Mouse (Mus musculus): ENCODE results near the gene Wdr74. TPM values are rescaled to one million over a fixed set of nuclear protein-coding genes. Genes with fewer than 3 reads are reported as not detected.

Wdr74 gene
- polyA plus RNA-seq (2012; fragmentation: generic; extraction: Trizol): 100 to 1,000 TPM in 1 of 2 experiments, 10 to 100 TPM in 1; 60.8 to 195 TPM

DNA sequence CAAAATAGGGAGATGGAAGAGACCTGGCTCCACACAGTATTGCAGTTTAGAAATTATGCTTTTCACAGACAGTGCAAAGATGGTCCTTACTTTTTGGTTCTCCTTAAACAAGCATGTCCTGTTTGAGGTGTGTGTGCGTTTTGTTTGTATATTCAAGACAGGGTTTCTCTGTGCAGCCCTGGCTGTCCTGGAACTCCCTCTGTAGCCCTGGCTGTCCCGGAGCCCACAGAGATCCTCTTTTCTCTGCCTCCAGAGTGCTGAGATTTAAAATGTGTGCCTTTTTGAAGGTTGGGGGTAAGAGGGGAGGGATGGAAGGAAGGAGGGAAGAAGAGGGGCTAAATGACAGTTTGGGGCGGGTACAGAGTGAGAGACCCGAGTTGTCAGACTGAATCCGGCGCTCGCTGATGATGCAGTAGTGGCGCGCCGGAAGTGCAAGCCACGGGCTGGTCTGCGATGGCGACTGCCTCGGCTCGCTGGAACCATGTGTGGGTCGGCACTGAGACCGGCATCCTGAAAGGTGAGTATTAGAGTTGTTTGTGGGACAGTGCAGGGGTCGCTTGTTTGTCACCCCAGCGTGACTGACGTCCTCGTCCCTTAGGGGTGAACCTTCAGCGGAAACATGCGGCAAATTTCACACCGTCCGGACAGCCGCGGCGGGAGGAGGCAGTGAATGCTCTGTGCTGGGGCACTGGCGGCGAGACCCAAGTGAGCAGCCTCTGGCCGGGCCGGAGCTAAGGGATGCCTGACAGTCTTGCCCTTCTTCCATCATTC lies at the start of gene Wdr74:
Gene Wdr74 (plus strand): TSS at position 439 of the 771 bp plus-strand sequence.

DNA sequence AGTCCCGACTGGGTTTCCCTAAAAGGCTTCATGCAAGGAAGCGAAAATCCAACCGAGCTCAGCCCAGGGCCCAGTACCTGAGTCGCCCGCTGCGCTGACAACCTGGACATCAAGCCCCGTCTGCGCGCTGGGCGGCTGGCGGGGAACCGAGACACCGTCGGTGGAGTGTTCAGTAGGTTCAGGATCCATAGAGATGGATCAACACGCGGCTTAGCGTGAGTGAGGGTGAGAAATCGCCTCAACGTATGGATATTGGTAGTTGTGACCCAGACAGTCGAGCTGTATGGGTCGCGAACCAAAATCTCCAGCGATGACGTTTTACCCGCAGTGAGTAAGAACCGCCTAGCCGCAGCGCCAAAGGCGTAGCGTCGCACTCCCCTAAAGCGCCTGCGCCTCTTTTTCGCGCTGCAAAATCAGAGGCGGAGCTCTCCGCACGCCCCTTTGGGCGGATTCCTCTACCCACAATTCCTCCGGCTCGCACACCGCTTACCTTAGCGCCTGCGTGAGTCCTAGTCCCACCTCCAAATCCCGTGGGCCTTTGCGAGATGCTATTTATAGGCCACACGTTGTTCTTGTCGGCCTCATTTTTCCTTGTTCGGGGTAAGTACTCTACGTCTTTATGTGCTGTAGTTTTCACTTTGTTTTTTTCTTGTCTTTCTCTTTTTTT lies 12.6 kb upstream of the Wdr74 start, which contains the start of gene Slc3a2:
Gene Slc3a2 (minus strand): TSS at position 463 of the 667 bp plus-strand sequence.

DNA sequence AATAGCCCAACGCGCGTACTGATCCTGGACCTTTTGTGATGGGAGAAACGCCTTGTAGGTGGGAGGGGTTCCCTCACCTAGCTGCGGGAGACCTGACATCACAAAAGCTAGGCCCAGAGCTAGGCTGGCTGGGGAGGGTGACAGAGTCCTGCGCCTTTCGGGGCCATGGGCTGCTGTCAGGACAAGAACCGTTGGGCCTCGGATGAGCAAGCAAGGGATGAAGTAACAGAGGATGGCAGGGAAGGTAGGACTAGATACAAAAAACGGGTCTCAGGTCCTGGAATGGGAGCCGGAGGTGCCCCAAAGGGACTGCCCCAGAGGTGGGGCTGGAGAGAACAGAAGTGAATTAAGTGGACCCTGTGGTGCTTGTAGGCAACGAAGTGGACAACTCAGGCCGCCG lies 5.0 kb downstream of the Wdr74 start, which contains the start of gene 1700092M07Rik:
Gene 1700092M07Rik (plus strand): TSS at position 116 of the 400 bp plus-strand sequence.

GRCm38 (mm10) chr19:8741243-8741869 lies 5.7 kb downstream of the Wdr74 start, which contains the start of gene Stx5a:
Gene Stx5a (plus strand): TSS chr19:8741413.

DNA sequence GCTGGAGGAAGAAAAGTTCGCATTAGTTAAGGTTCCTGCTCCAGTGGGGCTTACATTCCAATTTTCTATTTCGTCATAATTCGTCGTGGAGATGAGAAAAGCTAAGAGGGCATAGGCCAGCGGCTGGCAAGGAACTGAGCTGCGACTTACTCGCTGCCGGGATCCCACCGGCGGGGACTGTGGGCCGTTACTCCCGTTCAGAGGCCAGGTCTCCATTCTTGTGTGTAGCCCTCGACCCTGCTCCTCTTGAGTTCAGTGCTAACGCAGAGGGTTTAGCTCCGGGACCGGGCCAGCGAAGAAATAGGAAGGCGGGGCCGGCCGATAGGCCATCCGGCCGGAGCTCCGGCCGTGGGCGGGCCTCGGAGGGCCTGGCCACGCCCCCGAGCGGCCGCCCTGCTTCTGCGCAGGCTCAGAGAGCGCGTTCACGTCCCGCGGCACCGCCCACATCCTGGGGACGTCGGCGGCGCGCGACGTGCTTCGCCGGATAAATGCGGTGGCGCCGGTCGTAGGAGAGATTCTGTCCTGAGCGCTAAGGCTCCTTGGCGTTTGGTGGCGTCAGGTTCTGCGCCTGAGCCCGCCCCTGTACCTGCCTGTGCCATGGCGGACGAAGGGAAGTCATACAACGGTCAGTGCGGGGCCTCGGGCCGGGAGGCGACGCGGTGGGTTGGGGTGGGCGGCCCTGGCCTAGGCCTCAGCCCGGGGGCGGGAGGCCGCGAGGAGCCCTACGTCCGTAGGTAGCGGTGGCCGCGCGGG lies 21.2 kb downstream of the Wdr74 start, which contains the start of gene Nxf1:
Gene Nxf1 (plus strand): TSS at position 439 of the 753 bp plus-strand sequence.

DNA sequence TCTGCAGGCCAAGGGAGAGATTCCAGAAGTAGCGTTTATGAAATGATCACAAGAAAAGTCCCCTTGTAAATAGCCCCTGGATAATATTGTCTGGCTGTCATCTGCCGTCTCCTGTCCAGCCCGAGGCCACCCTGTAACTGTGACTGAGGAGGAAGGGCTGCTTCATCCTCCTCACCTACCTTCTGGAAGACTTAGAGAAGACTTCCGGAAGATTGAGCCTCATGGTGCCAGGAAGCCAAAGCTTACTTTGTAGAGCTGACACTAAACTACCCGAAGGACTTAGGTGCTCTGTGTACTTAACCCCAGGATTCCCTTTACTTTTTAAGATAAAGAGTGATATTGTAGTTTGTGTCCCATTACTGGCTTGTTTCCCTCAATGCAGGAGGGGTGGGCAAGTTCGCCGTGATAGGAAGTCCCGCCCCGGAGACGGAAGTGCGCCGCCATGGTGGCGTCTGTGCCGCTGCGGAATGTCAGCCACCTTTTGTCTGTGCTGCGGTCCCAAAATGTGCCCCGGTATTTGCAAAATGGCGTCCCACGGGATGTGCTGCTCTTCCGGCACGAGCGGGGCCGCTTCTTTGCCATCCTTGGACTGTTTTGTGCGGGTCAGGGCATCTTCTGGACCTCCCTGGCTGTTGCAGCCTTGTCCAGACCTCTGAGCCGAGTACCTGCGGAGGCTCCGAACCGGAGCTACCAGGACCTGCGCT lies 35.1 kb downstream of the Wdr74 start, which contains the start of gene Tmem223:
Gene Tmem223 (plus strand): TSS at position 430 of the 704 bp plus-strand sequence.

GRCm38 (mm10) chr19:8774086-8774835 lies 38.6 kb downstream of the Wdr74 start, which contains the start of gene Tmem179b:
Gene Tmem179b (minus strand): TSS chr19:8774467.

DNA sequence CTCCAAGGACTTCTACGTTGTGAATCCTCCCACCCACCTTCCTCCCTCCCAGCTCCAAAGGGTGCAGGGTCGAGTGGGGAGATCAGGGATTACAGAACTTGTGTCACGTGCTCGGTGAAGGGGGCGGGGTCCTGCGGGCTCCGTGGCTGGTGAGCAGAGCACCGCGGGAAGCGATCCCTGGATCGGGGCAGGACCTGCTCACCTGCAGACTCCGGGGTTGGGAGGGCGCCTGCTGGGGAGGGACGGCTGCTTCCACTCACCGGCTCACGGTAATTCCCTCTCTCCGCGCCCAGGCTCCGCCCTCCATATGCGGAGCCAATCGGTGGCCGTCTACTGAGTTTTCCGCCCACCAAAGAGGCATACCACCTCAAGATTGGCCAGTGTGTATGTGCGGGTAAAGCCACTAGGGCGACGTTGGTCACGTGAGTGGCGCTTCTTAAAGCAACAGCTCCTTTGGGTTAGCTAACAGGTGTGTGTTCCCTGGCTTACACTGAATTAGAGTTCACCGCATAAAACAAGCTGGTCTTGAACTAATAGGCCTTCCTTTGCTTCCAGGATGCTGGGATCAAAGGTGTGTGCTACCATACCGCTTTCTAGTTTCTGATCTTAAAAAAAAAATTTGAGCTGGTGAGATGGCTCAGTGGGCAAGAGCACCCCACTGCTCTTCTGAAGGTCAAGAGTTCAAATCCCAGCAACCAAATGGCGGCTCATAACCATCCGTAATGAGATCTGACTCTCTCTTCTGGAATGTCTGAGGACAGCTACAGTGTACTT lies 50.6 kb downstream of the Wdr74 start, which contains the start of gene Taf6l:
Gene Taf6l (minus strand): TSS at position 410 of the 774 bp plus-strand sequence.

Other genes with a start within 250 kb of the Wdr74 start
- gene Slc22a8, start 144.6 kb upstream of the Wdr74 start, polyA plus RNA-seq (2012; fragmentation: generic; extraction: Trizol): not detected
- not detected for gene Slc22a6, start 117.8 kb upstream of the Wdr74 start, polyA plus RNA-seq (2012; fragmentation: generic; extraction: Trizol)
- gene Chrm1, start 72.0 kb upstream of the Wdr74 start, polyA plus RNA-seq (2012; fragmentation: generic; extraction: Trizol): under 1 TPM; 0.01 to 0.09 TPM
- gene Slc3a2, start 12.5 kb upstream of the Wdr74 start, polyA plus RNA-seq (2012; fragmentation: generic; extraction: Trizol): 100 to 1,000 TPM; 109 to 260 TPM
- gene 1700092M07Rik, start 4.9 kb downstream of the Wdr74 start, polyA plus RNA-seq (2012; fragmentation: generic; extraction: Trizol): 1 to 10 TPM; 1.5 to 1.8 TPM
- gene Stx5a, start 5.6 kb downstream of the Wdr74 start, polyA plus RNA-seq (2012; fragmentation: generic; extraction: Trizol): 100 to 1,000 TPM in 1 of 2 experiments, 10 to 100 TPM in 1; 33.2 to 112 TPM
- 100 to 1,000 TPM in 1 of 2 experiments, 10 to 100 TPM in 1; 63.1 to 106 TPM for gene Nxf1, start 21.2 kb downstream of the Wdr74 start, polyA plus RNA-seq (2012; fragmentation: generic; extraction: Trizol)
- gene Tmem223, start 35.2 kb downstream of the Wdr74 start, polyA plus RNA-seq (2012; fragmentation: generic; extraction: Trizol): 100 to 1,000 TPM; 211 to 253 TPM
- gene Tmem179b, start 38.6 kb downstream of the Wdr74 start, polyA plus RNA-seq (2012; fragmentation: generic; extraction: Trizol): 10 to 100 TPM; 43.2 to 61.1 TPM
- gene Taf6l, start 50.6 kb downstream of the Wdr74 start, polyA plus RNA-seq (2012; fragmentation: generic; extraction: Trizol): 10 to 100 TPM; 24.9 to 37.5 TPM
- 100 to 1,000 TPM; 100 to 147 TPM for gene Polr2g, start 62.8 kb downstream of the Wdr74 start, polyA plus RNA-seq (2012; fragmentation: generic; extraction: Trizol)
- 1 to 10 TPM; 2.6 to 5.2 TPM for gene Zbtb3, start 66.7 kb downstream of the Wdr74 start, polyA plus RNA-seq (2012; fragmentation: generic; extraction: Trizol)
- gene Ttc9c, start 83.5 kb downstream of the Wdr74 start, polyA plus RNA-seq (2012; fragmentation: generic; extraction: Trizol): 10 to 100 TPM in 1 of 2 experiments, 1 to 10 TPM in 1; 1.9 to 14.9 TPM
- gene Hnrnpul2, start 84.2 kb downstream of the Wdr74 start, polyA plus RNA-seq (2012; fragmentation: generic; extraction: Trizol): 10 to 100 TPM in 1 of 2 experiments, 1 to 10 TPM in 1; 7.6 to 49.9 TPM
- gene AC129217.1, start 93.9 kb downstream of the Wdr74 start, polyA plus RNA-seq (2012; fragmentation: generic; extraction: Trizol): 1 to 10 TPM in 1 of 2 experiments, under 1 TPM in 1; 0.19 to 1.1 TPM
- gene Bscl2, start 101.6 kb downstream of the Wdr74 start, polyA plus RNA-seq (2012; fragmentation: generic; extraction: Trizol): 10 to 100 TPM; 11.7 to 29.0 TPM
- under 1 TPM; 0.04 to 0.41 TPM for gene Gng3, start 103.4 kb downstream of the Wdr74 start, polyA plus RNA-seq (2012; fragmentation: generic; extraction: Trizol)
- 1 to 10 TPM in 1 of 2 experiments, under 1 TPM in 1; 0.08 to 7.0 TPM for gene Lrrn4cl, start 114.9 kb downstream of the Wdr74 start, polyA plus RNA-seq (2012; fragmentation: generic; extraction: Trizol)
- 100 to 1,000 TPM; 240 to 270 TPM for gene Ubxn1, start 135.7 kb downstream of the Wdr74 start, polyA plus RNA-seq (2012; fragmentation: generic; extraction: Trizol)
- 10 to 100 TPM; 63.8 to 97.9 TPM for gene Uqcc3, start 145.1 kb downstream of the Wdr74 start, polyA plus RNA-seq (2012; fragmentation: generic; extraction: Trizol)
- 1 to 10 TPM; 3.4 to 3.7 TPM for gene Lbhd1, start 147.9 kb downstream of the Wdr74 start, polyA plus RNA-seq (2012; fragmentation: generic; extraction: Trizol)
- gene Gm49403, start 148.1 kb downstream of the Wdr74 start, polyA plus RNA-seq (2012; fragmentation: generic; extraction: Trizol): not detected
- gene 1810009A15Rik, start 153.0 kb downstream of the Wdr74 start, polyA plus RNA-seq (2012; fragmentation: generic; extraction: Trizol): 100 to 1,000 TPM in 1 of 2 experiments, 10 to 100 TPM in 1; 73.9 to 176 TPM
- under 1 TPM in 1 of 2 experiments, not detected in 1; 0.18 TPM for gene Gm49416, start 153.1 kb downstream of the Wdr74 start, polyA plus RNA-seq (2012; fragmentation: generic; extraction: Trizol)
- gene Ints5, start 157.2 kb downstream of the Wdr74 start, polyA plus RNA-seq (2012; fragmentation: generic; extraction: Trizol): 10 to 100 TPM; 30.2 to 43.9 TPM
- 100 to 1,000 TPM in 1 of 2 experiments, 10 to 100 TPM in 1; 43.4 to 137 TPM for gene Ganab, start 162.2 kb downstream of the Wdr74 start, polyA plus RNA-seq (2012; fragmentation: generic; extraction: Trizol)
- gene B3gat3, start 184.5 kb downstream of the Wdr74 start, polyA plus RNA-seq (2012; fragmentation: generic; extraction: Trizol): 10 to 100 TPM; 56.0 to 67.8 TPM
- 10 to 100 TPM in 1 of 2 experiments, 1 to 10 TPM in 1; 5.9 to 12.1 TPM for gene Rom1, start 193.5 kb downstream of the Wdr74 start, polyA plus RNA-seq (2012; fragmentation: generic; extraction: Trizol)
- gene Eml3, start 193.7 kb downstream of the Wdr74 start, polyA plus RNA-seq (2012; fragmentation: generic; extraction: Trizol): 10 to 100 TPM; 30.0 to 62.2 TPM
- gene Mta2, start 206.0 kb downstream of the Wdr74 start, polyA plus RNA-seq (2012; fragmentation: generic; extraction: Trizol): 10 to 100 TPM; 55.6 to 94.0 TPM
- 10 to 100 TPM; 16.0 to 17.5 TPM for gene Tut1, start 218.0 kb downstream of the Wdr74 start, polyA plus RNA-seq (2012; fragmentation: generic; extraction: Trizol)
- gene Eef1g, start 231.2 kb downstream of the Wdr74 start, polyA plus RNA-seq (2012; fragmentation: generic; extraction: Trizol): 1,000 to 10,000 TPM in 1 of 2 experiments, 100 to 1,000 TPM in 1; 710 to 2,782 TPM